Mouse (Mus musculus): ENCODE measurements around the gene Vsx2.

DNA sequence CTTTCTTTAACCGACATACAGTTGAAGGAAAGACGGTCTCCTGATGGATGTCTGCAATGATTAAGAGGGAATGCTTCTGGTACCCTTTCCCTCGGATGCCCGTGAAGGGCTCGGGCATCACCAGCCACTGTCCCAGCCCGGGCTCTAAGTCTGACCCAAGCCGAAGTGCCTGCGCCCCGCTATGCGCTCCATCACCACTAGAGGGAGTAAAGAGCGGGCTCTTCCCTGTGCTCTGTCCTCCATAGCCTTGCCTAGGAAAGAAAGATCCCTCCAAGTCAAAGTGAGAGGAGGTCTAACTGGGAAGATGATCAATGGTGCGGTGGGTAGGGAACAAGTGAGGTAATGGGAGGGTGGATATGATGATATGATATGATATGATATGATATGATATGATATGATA, 23.5 kb upstream of the Vsx2 start:
- no peak for TF ChIP-seq POLR2A (IDR thresholded peaks at IDR 0.05; ENCODE audit: control insufficient read depth, low read depth, low read length)
- TF ChIP-seq CTCF (IDR thresholded peaks at IDR 0.05; ENCODE audit: control insufficient read depth, insufficient read depth, insufficient replicate concordance, low read depth, low read length), result peak; percentile 92
